Mouse (Mus musculus) adrenal gland, adult 10 weeks (tissue): ENCODE data around the gene Gk5. TPM values are rescaled to one million over a fixed set of nuclear protein-coding genes. Genes with fewer than 3 reads are reported as not detected.

ENCODE experiments used
- polyA plus RNA-seq: library from polyadenylated mRNA; stranded (reverse); fragments of 350-450 nt; fragmentation: Illumina TruSeq; extraction: RNeasy Lipid Tissue Mini Kit (QIAGEN cat#74804); gene quantifications from one replicate; pipeline ENCODE4 v1.2.3, GENCODE M21; 2014; ENCODE audit warnings: low read depth, low replicate concordance

The Gk5 gene
- 12.6 TPM for polyA plus RNA-seq

DNA sequence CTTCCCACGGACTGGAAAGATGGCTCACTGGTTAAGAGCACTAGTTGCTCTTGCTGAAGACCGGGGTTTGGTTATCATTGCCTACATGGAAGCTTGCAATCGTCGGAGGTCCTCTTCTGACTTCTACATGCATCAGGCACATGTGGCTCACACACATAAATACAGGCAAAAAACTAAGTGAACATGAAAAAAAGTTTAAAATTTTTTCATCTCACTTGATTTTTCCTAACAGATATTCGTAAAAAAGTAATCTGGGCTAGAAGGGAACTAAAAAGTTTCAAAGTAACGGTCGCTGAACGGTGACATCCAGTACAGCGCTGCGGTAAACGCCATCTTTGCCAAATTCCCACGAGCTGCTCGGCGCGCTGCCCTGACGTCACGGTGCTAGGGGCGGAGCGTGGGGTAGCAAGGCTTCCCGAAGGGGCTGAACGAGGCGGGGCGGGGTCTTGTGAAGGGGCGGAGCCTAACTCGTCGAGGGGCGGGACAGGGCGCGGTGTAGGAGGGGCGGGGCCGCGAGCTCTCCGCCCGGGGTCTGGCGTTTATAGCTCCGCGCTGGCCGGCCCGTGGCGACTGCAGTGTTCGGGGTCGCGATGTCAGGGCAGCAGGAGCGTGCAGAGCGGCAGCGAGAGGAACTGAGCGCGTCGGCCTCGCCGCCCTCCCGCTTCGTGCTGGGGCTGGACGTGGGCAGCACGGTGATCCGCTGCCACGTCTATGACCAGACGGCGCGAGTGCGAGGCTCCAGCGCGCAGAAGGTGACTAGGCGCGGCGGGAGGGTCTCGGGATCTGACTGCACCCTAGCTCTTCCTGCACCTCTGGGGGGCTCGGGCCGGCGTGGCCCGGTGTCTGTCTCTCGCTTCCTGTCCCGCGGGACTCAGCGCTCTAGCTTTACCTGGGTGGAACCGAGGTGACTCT lies at the start of gene Gk5:
Gk5 (plus strand) TSS at position 502 of the 912 bp plus-strand sequence.

DNA sequence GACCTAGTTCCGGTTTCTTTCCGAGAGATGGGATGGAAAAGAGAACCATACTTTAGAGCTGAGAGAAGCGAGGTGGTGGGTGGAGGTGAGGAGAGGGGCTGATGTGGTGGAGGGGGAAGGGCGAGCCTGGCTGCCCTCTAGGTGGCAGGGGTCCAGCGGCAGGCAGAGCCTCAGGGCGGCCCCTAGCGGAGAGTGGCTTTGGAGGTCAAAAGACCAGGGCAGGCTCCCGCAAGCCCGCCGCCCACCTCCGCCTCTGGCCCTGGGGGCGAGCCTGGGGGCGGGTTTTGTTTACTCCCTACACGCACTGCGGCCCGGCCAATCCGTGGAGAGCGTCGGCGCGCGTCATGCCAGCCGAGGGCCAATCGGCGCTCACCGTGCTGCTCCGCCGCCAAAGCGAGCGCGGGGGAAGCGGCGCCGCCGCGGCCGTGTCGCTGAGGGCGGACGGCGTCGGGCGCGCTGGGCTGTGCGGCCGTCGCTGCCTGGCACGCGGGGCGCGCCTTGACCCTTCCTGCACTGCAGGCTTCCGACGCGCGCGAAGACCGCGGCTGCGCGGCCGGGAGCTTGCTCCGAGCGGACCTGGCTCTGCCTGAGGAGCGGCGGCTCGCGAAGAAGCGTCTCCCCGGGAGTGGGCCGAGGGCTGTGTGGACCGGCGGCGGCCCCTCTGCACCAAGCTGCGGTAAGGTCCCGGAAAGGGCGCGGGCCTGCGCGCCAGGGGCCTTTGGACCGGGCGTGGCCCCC lies 76.9 kb downstream of the Gk5 start, which contains the start of gene Tfdp2:
Tfdp2 (plus strand) TSS at position 391 of the 738 bp plus-strand sequence.

Other genes with a start within 250 kb of the Gk5 start
- 42.3 TPM for gene Xrn1, start 164.6 kb upstream of the Gk5 start, polyA plus RNA-seq
- gene Tfdp2, start 76.9 kb downstream of the Gk5 start, polyA plus RNA-seq: 198 TPM
- gene Atp1b3, start 245.1 kb downstream of the Gk5 start, polyA plus RNA-seq: 533 TPM